Mouse (Mus musculus) frontal cortex, postnatal 10 days (tissue): ENCODE results near the gene Ccser1.

Source experiments
- DNase-seq, 2 experiments: peaks; one replicate each; pipeline ENCODE4 v3.0.0; 2022; ENCODE audit warnings: low spot score in 2 of 2, mixed read lengths in 1 of 2

Gene Ccser1

GRCm38 (mm10) chr6:61432167-61432566 lies 252.0 kb downstream of the Ccser1 start:
- no peak for DNase-seq

- no peak for DNase-seq
Observed at GRCm38 (mm10) chr6:61432703-61433102, 252.6 kb downstream of the Ccser1 start.

- DNase-seq = no peak
Observed at GRCm38 (mm10) chr6:61438165-61438564, 258.0 kb downstream of the Ccser1 start.

GRCm38 (mm10) chr6:61471371-61472152 lies 291.4 kb downstream of the Ccser1 start:
- DNase-seq = no peak

- no peak for DNase-seq
Observed at GRCm38 (mm10) chr6:61485336-61485735, 305.2 kb downstream of the Ccser1 start.

GRCm38 (mm10) chr6:61491979-61492821 lies 312.1 kb downstream of the Ccser1 start:
- DNase-seq = no peak

GRCm38 (mm10) chr6:61493386-61493785 lies 313.3 kb downstream of the Ccser1 start:
- DNase-seq = no peak

GRCm38 (mm10) chr6:61515310-61515709 lies 335.2 kb downstream of the Ccser1 start:
- no peak for DNase-seq

GRCm38 (mm10) chr6:61521587-61521986 lies 341.5 kb downstream of the Ccser1 start:
- no peak for DNase-seq

- no peak for DNase-seq
Observed at GRCm38 (mm10) chr6:61522108-61522507, 342.0 kb downstream of the Ccser1 start.

GRCm38 (mm10) chr6:61523748-61524493 lies 343.8 kb downstream of the Ccser1 start:
- no peak for DNase-seq

GRCm38 (mm10) chr6:61540732-61541131 lies 360.6 kb downstream of the Ccser1 start:
- no peak for DNase-seq

GRCm38 (mm10) chr6:61543459-61544044 lies 363.4 kb downstream of the Ccser1 start:
- DNase-seq = no peak

GRCm38 (mm10) chr6:61567551-61567950 lies 387.4 kb downstream of the Ccser1 start:
- DNase-seq = no peak

GRCm38 (mm10) chr6:61567967-61568366 lies 387.8 kb downstream of the Ccser1 start:
- DNase-seq = no peak

- no peak for DNase-seq
Observed at GRCm38 (mm10) chr6:61581696-61582095, 401.6 kb downstream of the Ccser1 start.

GRCm38 (mm10) chr6:61588999-61589398 lies 408.9 kb downstream of the Ccser1 start:
- DNase-seq = no peak

GRCm38 (mm10) chr6:61601911-61602310 lies 421.8 kb downstream of the Ccser1 start:
- no peak for DNase-seq

GRCm38 (mm10) chr6:61614920-61615319 lies 434.8 kb downstream of the Ccser1 start:
- DNase-seq = no peak

- DNase-seq = no peak
Observed at GRCm38 (mm10) chr6:61621707-61622106, 441.6 kb downstream of the Ccser1 start.

GRCm38 (mm10) chr6:61661414-61661813 lies 481.3 kb downstream of the Ccser1 start:
- DNase-seq = no peak

- no peak for DNase-seq
Observed at GRCm38 (mm10) chr6:61664572-61664971, 484.4 kb downstream of the Ccser1 start.
